Mouse (Mus musculus): ENCODE measurements around the gene Cyp2f2. TPM values are rescaled to one million over a fixed set of nuclear protein-coding genes. Genes with fewer than 3 reads are reported as not detected.
A peak's percentile ranks its signal among the peaks of the same experiment; 100 is the strongest.

Gene Cyp2f2
- polyA plus RNA-seq, 1 experiment from 2014 or later, result not detected

GRCm38 (mm10) chr7:27164112-27164947 is 44.6 kb downstream of the Cyp2f2 start:
- H3K27ac ChIP-seq, result no peak overlapping the region
- 94% methylated on average over 33 of the region's 33 CpGs for WGBS (ENCODE audit: missing documents)
- peaks cover 3% of the 10 kb centered on the region for H3K36me3 ChIP-seq (ENCODE audit: inconsistent target)
- no peak overlapping the region for H3K4me3 ChIP-seq (ENCODE audit: inconsistent target)
- peaks cover 58% of the 10 kb centered on the region for H3K79me2 ChIP-seq (ENCODE audit: inconsistent target)

- Histone ChIP-seq H3K4me3 (ENCODE audit: inconsistent target) (no peak overlapping the region; the same call in 1 of the 2 replicates), H3K36me3 (ENCODE audit: inconsistent target) (peaks cover 3% of the 10 kb centered on the region; the same call in 1 of the 2 replicates), H3K27ac (no peak overlapping the region), H3K79me2 (ENCODE audit: inconsistent target) (peaks cover 58% of the 10 kb centered on the region)
- 85% methylated on average over 23 of the region's 23 CpGs for WGBS (ENCODE audit: missing documents)
Measured at GRCm38 (mm10) chr7:27165007-27165655, 45.4 kb downstream of the Cyp2f2 start.

- 3% methylated on average over 8 of the region's 8 CpGs for WGBS (ENCODE audit: missing documents)
- Histone ChIP-seq H3K79me2 (ENCODE audit: inconsistent target) (peaks cover 55% of the 10 kb centered on the region), H3K4me3 (ENCODE audit: inconsistent target) (peak overlapping the region; percentile 79), H3K27ac (peak overlapping the region; percentile 72), H3K36me3 (ENCODE audit: inconsistent target) (peaks cover 9% of the 10 kb centered on the region; the same call in 1 of the 2 replicates)
Measured at GRCm38 (mm10) chr7:27165696-27166095, 46.0 kb downstream of the Cyp2f2 start.

- H3K27ac ChIP-seq, result peak overlapping the region; percentile 72
- WGBS (ENCODE audit: missing documents), result under 1% methylated on average over 39 of the region's 43 CpGs
- H3K36me3 ChIP-seq (ENCODE audit: inconsistent target), result peaks cover 14% of the 10 kb centered on the region; the same call in 1 of the 2 replicates
- H3K4me3 ChIP-seq (ENCODE audit: inconsistent target), result peak overlapping the region; percentile 79
- peaks cover 50% of the 10 kb centered on the region for H3K79me2 ChIP-seq (ENCODE audit: inconsistent target)
Measured at GRCm38 (mm10) chr7:27166229-27166613, 46.5 kb downstream of the Cyp2f2 start.

- H3K27ac ChIP-seq, result peak within 1 kb of the TSS; percentile 83
- H3K79me2 ChIP-seq (ENCODE audit: inconsistent target), result peaks cover 44% of the 10 kb centered on the region
- 2% methylated on average over 25 of the region's 61 CpGs for WGBS (ENCODE audit: missing documents)
- peaks cover 20% of the 10 kb centered on the region for H3K36me3 ChIP-seq (ENCODE audit: inconsistent target)
- H3K4me3 ChIP-seq (ENCODE audit: inconsistent target), result peak within 1 kb of the TSS; percentile 79
Measured at GRCm38 (mm10) chr7:27166614-27167474, 47.1 kb downstream of the Cyp2f2 start, which contains the start of gene Egln2. Gene Egln2 (minus strand): TSS chr7:27166802.

- 49% methylated on average over 10 of the region's 11 CpGs for WGBS (ENCODE audit: missing documents)
- Histone ChIP-seq H3K4me3 (ENCODE audit: inconsistent target) (peak overlapping the region; percentile 40), H3K36me3 (ENCODE audit: inconsistent target) (peaks cover 28% of the 10 kb centered on the region), H3K27ac (peak overlapping the region; percentile 83), H3K79me2 (ENCODE audit: inconsistent target) (peaks cover 36% of the 10 kb centered on the region)
Measured at GRCm38 (mm10) chr7:27167475-27168094, 47.9 kb downstream of the Cyp2f2 start.

GRCm38 (mm10) chr7:27168371-27168770 is 48.7 kb downstream of the Cyp2f2 start:
- Histone ChIP-seq H3K27ac (no peak overlapping the region), H3K36me3 (ENCODE audit: inconsistent target) (peaks cover 36% of the 10 kb centered on the region), H3K4me3 (ENCODE audit: inconsistent target) (no peak overlapping the region), H3K79me2 (ENCODE audit: inconsistent target) (peaks cover 28% of the 10 kb centered on the region)
- 87% methylated on average over 5 of the region's 5 CpGs for WGBS (ENCODE audit: missing documents)

GRCm38 (mm10) chr7:27170981-27171380 is 51.3 kb downstream of the Cyp2f2 start:
- no peak overlapping the region for H3K27ac ChIP-seq
- peaks cover 7% of the 10 kb centered on the region for H3K79me2 ChIP-seq (ENCODE audit: inconsistent target)
- 100% methylated on average over 2 of the region's 3 CpGs for WGBS (ENCODE audit: missing documents)
- no peak overlapping the region for H3K4me3 ChIP-seq (ENCODE audit: inconsistent target)
- H3K36me3 ChIP-seq (ENCODE audit: inconsistent target), result peaks cover 52% of the 10 kb centered on the region

GRCm38 (mm10) chr7:27174496-27174895 is 54.8 kb downstream of the Cyp2f2 start:
- peaks cover 52% of the 10 kb centered on the region for H3K36me3 ChIP-seq (ENCODE audit: inconsistent target)
- 96% methylated on average over 15 of the region's 15 CpGs for WGBS (ENCODE audit: missing documents)
- H3K27ac ChIP-seq, result no peak overlapping the region

GRCm38 (mm10) chr7:27174896-27175295 is 55.2 kb downstream of the Cyp2f2 start:
- Histone ChIP-seq H3K36me3 (ENCODE audit: inconsistent target) (peaks cover 51% of the 10 kb centered on the region), H3K27ac (no peak overlapping the region), H3K4me3 (ENCODE audit: inconsistent target) (no peak overlapping the region), H3K79me2 (ENCODE audit: inconsistent target) (peaks cover 23% of the 10 kb centered on the region; the same call in 1 of the 2 replicates)
- WGBS (ENCODE audit: missing documents), result 95% methylated on average over 7 of the region's 7 CpGs

More at GRCm38 (mm10) chr7:27174496-27174895, 54.8 kb downstream of the Cyp2f2 start:
- Histone ChIP-seq H3K79me2 (ENCODE audit: inconsistent target) (peaks cover 23% of the 10 kb centered on the region; the same call in 1 of the 2 replicates), H3K4me3 (ENCODE audit: inconsistent target) (no peak overlapping the region)

- H3K27ac ChIP-seq, result peak overlapping the region; percentile 55
- peak overlapping the region; percentile 59 for H3K4me3 ChIP-seq (ENCODE audit: inconsistent target)
- peaks cover 23% of the 10 kb centered on the region; the same call in 1 of the 2 replicates for H3K79me2 ChIP-seq (ENCODE audit: inconsistent target)
- H3K36me3 ChIP-seq (ENCODE audit: inconsistent target), result peaks cover 21% of the 10 kb centered on the region
- 14% methylated on average over 4 of the region's 4 CpGs for WGBS (ENCODE audit: missing documents)
Measured at GRCm38 (mm10) chr7:27177942-27178323, 58.2 kb downstream of the Cyp2f2 start.

- H3K79me2 ChIP-seq (ENCODE audit: inconsistent target), result peaks cover 23% of the 10 kb centered on the region; the same call in 1 of the 2 replicates
- under 1% methylated on average over 46 of the region's 53 CpGs for WGBS (ENCODE audit: missing documents)
- peaks cover 14% of the 10 kb centered on the region for H3K36me3 ChIP-seq (ENCODE audit: inconsistent target)
- peak within 1 kb of the TSS; percentile 55 for H3K27ac ChIP-seq
- peak within 1 kb of the TSS; percentile 59 for H3K4me3 ChIP-seq (ENCODE audit: inconsistent target)
Measured at GRCm38 (mm10) chr7:27178324-27179216, 58.9 kb downstream of the Cyp2f2 start, which contains the start of gene Rab4b. Gene Rab4b (minus strand): TSS chr7:27178896.

Data from macrophage (primary cell).